Mouse (Mus musculus): ENCODE data around the gene Jmjd8.
"Not testable (repeated sequence)": the region's sequence is repeated elsewhere in the genome, so short reads cannot be mapped to it uniquely, and the experiment has no call there.

Jmjd8 gene

DNA sequence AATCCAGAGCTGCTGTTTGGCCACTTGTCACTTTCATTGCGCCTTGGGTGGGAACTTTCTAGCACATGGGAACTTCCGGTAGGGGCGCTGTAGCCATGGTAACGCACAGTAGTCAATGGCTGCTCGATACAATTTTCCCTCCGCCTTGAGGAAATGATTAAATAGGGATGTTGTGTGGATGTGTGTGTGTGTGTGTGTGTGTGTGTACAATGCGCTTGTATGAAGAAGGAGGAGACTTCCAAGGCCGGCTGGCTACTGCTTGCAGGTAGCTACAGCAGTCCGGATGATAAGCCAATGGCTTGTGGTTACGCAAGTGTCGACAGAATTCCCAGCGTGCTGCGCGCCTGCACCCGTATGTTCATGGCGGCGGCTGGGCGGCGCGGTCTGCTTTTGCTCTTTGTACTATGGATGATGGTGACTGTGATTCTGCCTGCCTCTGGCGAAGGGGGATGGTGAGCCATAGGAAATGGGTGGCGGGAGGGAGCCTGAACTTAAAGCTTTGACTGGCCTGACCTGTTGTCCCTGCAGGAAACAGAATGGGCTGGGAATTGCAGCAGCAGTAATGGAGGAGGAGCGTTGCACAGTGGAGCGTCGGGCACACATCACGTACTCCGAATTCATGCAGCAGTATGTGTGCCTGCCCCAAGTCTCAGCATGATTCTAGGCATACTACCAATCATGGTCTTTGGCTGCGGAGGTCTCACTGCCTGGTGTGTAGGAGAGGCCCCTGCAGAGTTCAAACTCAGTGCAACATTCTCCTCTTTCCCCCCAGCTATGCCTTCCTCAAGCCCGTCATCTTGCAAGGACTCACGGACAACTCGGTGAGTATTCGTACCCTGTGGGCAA, at the start of gene Jmjd8:
Gene Jmjd8, plus strand, starts transcription at position 156 of the 846 bp plus-strand sequence.
- DNase-seq (ENCODE audit: low read depth, low spot score) = peak; percentile 75

- no peak for DNase-seq (ENCODE audit: low read depth, low spot score)
Observed at GRCm38 (mm10) chr17:25781339-25781738, 47.3 kb upstream of the Jmjd8 start.

- no peak for DNase-seq (ENCODE audit: low read depth, low spot score)
Observed at GRCm38 (mm10) chr17:25783086-25783485, 45.6 kb upstream of the Jmjd8 start.

GRCm38 (mm10) chr17:25783861-25784574, 44.6 kb upstream of the Jmjd8 start:
- DNase-seq (ENCODE audit: low read depth, low spot score) = no peak

DNA sequence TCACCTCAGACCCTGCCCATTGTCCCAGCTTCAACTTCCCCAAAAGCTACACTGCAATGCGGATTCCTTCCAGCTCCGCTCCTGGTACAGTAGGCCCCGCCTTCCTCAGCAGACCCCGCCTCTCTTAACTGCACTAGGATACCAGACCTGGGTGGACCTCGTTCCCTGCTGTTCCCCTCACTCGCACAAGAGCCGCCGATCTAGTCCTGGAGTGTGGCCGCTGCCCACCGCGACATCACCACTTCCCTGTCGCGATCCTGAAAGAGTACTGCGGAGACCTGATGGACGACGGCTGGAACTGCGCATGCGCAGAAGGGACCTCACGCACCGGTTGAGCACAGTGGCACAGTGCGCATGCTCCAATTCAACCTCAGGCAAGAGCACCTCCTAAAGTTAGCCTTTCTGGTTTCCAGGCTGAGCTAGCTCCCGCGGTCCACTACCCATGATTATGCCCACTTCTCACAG, 43.4 kb upstream of the Jmjd8 start, which contains the start of gene Haghl:
Gene Haghl, minus strand, starts transcription at position 393 of the 465 bp plus-strand sequence.
- DNase-seq (ENCODE audit: low read depth, low spot score) = peak; percentile 97

- DNase-seq (ENCODE audit: low read depth, low spot score) = no peak
Observed at GRCm38 (mm10) chr17:25786280-25786679, 42.4 kb upstream of the Jmjd8 start, which contains the start of gene Ccdc78. TSS of gene Ccdc78 (plus strand) at chr17:25786580.

- DNase-seq (ENCODE audit: low read depth, low spot score) = no peak
Observed at GRCm38 (mm10) chr17:25786781-25787504, 41.7 kb upstream of the Jmjd8 start.

DNA sequence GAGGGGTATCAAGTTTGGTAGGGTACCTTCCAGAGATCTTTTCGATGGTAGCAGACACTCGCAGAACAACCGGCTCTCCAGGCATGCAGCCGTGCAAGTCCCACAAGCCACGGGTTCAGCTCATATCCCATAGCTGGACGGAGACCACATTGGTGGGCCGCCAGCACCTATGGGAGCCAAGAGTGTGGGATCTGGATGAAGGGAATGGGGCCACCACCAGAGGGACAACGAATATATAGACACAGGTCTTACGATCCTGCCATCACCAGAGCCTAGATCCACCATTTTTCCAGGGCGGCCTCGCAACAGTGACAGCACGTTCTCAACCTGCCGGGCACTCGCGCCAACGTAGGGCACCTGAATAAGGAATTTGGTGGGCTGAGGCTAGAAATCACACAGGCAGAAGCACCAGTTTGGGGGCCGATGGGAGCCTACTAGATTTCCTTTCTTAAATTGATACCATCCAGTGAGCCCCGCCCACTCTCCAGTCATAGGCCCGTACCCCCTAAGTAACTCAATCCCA, 37.3 kb upstream of the Jmjd8 start:
- no peak for DNase-seq (ENCODE audit: low read depth, low spot score)

DNA sequence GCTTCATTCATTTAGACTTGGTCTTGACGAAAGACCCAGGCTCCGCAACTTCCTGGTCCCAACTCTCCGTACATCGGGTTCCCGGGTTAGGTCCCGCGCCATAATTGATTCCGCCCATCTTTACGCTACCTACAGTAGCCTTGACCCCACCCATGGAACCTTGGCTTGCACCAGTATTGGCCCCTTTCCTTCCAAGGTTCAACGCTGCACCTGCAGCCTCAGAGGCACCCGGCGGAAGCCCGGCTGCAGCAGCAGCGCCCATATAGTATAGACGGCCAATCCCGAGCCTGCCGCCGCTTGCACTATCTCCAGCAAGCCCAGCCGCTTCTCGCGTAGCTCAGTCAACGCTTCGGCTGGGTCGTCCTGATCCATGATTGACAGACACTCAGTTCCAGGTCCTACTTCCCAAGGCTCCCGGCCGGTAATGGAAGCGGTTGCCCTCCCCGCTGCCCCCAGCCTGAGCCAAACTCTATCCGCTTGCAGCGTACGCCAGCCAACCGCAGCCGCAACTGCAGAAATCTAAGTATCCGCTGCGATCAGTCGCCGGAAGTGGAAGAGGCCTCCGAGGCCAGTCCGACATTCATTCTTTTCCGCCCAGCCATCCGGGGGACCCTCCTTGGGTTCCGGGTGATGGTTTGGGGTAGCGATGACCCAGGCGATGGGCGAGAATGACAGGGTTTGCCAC, 36.7 kb upstream of the Jmjd8 start:
- DNase-seq (ENCODE audit: low read depth, low spot score) = peak; percentile 75

GRCm38 (mm10) chr17:25792615-25793014, 36.1 kb upstream of the Jmjd8 start, which contains the start of gene Fam173a:
TSS of gene Fam173a (minus strand) at chr17:25792901.
- no peak for DNase-seq (ENCODE audit: low read depth, low spot score)

DNA sequence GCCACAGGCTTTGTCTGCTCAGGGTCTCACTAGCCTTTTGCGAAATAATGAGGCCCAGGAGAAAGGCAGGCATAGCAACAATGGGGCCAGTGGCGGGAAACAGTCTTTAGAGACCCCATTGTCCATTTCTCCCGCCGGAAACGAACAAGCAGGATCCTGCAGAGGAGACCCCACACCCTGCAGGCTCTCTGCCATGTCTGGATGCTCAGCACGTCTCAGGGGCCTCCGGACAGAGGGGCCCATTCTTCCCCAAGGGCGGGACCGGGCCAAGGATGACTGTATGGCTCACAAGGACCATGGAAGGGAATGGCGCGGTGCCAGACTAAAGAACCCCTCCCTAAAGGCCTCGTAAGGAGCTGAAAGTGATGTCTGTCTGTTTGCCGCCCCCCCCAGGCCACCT, 34.5 kb upstream of the Jmjd8 start:
- no peak for DNase-seq (ENCODE audit: low read depth, low spot score)

DNA sequence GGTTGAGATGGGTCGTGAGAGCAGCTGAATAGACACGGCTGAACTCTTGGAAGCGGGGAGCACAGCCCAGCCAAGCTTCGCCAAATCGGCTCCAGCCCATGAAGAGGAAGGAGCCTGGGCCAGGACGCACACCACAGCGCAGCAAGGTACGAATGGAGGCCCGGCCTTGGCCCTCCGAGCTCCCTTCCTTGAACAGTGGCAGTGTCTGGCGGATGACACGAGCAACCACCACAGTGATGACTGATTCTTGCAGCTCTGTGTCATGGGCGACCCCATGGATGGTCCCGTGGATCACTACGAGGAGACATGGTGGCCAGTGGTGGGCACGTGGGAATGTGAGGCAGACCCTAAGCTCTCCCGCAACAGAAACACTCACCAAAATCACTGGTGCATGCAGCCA, 33.7 kb upstream of the Jmjd8 start:
- no peak for DNase-seq (ENCODE audit: low read depth, low spot score)

GRCm38 (mm10) chr17:25795609-25796092, 33.0 kb upstream of the Jmjd8 start, which contains the start of gene AC134908.4:
TSS of gene AC134908.4 (minus strand) at chr17:25795659.
- DNase-seq (ENCODE audit: low read depth, low spot score) = no peak

DNA sequence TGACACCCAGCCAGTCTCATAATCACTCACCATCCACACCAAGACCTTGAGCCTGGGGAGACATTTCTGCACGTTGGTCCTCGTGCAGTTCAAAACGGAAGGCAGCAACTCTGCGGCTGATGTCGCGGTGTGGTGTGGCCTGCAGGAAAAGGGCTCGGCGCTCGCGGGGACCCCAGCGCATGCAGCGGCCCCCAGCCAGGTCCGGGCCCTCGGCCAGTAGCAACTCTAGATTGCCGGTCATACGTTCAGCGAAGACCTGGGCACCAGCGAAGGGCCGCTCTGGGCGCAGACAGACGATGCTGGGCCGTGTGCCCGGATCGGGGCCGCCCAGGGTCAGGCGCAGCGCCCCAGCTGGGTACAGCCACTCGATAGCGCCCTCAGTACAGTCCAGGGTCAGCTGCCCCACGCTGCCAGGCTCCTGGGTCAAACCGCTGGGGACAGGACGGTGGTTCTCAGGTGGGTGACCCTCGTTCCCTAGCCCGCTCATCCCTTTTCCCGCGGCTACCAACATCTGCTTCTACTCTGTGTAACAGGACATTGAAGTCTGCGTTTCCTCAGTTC, 32.4 kb upstream of the Jmjd8 start:
- no peak for DNase-seq (ENCODE audit: low read depth, low spot score)

- peak; percentile 84 for DNase-seq (ENCODE audit: low read depth, low spot score)
Observed at GRCm38 (mm10) chr17:25796951-25797369, 31.7 kb upstream of the Jmjd8 start, which contains the start of gene Metrn. TSS of gene Metrn (minus strand) at chr17:25797136.

- peak; percentile 79 for DNase-seq (ENCODE audit: low read depth, low spot score)
Observed at GRCm38 (mm10) chr17:25801029-25801428, 27.6 kb upstream of the Jmjd8 start.

DNA sequence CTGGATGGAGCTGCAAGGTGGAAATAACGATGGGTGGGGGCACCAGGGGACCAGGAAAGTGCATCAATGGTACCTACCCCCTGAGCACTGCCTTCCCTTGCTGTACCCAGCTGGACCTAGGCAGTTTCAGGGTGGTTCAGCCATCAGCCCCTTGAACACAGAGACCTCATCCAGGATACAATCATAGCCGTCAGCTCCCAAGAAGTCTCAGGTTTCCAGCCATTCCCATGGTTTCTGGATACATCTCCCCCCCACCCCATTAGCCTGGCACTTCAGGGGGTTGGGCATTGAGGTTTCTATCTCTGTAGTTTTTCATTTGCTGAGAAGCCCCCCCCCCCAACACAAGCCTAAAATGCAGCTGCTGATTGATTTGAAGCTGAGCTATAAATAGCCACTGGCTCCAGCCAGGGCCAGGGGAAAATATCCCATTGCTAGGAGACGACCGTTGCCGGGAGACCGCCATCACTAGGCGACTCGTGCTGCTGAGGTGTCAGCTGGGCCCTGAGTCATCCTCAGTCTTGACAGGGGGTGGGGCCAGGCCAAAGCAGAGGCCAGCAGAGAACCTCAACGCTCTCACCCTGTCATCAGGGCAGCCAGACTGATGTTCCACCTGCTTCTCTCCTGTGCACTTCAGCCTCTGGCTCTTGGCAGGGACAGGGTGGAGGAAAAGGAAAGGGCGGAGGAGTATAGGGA, 25.7 kb upstream of the Jmjd8 start:
- DNase-seq (ENCODE audit: low read depth, low spot score) = peak; percentile 33

DNA sequence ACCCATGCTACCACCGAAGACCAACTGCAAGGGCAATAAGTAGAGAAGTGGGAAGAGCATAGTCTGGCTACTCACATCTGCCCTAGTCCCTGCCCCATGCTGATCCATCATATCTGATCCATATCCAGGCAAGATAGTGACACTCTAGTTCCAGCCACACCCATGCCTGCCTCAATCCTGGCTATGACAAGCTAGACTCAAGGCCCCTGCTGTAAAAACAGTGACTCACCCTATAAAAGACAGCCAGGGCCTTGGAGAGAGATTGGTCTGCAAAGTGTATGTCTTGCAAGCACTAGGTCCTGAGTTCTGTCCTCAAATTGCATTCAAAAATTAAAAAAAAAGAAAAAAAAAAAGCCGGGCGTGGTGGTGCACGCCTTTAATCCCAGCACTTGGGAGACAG, 22.2 kb upstream of the Jmjd8 start:
- DNase-seq (ENCODE audit: low read depth, low spot score) = no peak

- DNase-seq (ENCODE audit: low read depth, low spot score) = not testable (repeated sequence)
Observed at GRCm38 (mm10) chr17:25807452-25807851, 21.2 kb upstream of the Jmjd8 start.

- no peak for DNase-seq (ENCODE audit: low read depth, low spot score)
Observed at GRCm38 (mm10) chr17:25808028-25808427, 20.6 kb upstream of the Jmjd8 start.
